ENCODE assay signal across 10 mouse cellular contexts in the genomic region with DNA sequence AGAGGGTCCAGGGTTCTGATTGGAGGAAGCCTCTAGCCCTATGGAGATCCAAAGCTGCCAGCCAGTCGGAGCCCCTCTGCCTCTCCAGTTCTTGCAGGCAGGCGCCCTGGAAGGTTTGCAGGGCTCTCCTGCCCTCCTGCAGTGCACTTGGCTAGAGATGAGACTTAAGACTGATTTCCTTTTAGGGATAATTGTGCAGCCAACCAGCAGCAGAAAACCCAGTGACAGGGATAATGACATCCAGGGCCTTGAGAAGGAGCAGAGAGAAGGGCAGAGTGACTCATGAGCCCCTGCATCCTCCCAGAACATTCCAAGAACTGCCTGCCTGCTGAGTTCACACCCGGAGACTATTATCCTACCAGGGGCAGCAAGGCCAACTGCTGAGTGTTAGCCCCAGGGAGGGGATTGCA. TPM values are rescaled to one million over a fixed set of nuclear protein-coding genes. Genes with fewer than 3 reads are reported as not detected.
DNase-seq lines count a peak whose midpoint lies in the region; TF ChIP-seq lines count a peak whose summit lies in the region.
"Had no signal": no experiment of that assay in that cellular context is flagged by ENCODE, and none has a peak within 500 bp of the region (broad histone marks: within the 10 kb centered on the region; RNA-seq: fewer than 3 reads in every experiment).

No protein-coding gene starts in this region.

- no peaks in the 10 kb centered on the region for H3K36me3 ChIP-seq in spleen, adult 2 months (ENCODE audit: control insufficient read depth, insufficient read depth, low read length)
- no peaks in the 10 kb centered on the region for H3K36me3 ChIP-seq in limb, embryonic 10.5 days

- no peaks in the 10 kb centered on the region for H3K9me3 ChIP-seq in limb, embryonic 10.5 days (replicated peaks)

- 50% methylated on average over 3 of the region's 3 CpGs for WGBS in spleen, adult 2 months
- WGBS in limb, embryonic 10.5 days, result 7% methylated on average over 3 of the region's 3 CpGs

- H3K4me1 ChIP-seq in spleen, adult 2 months (ENCODE audit: control insufficient read depth, insufficient read depth, insufficient read length), result no peaks in the 10 kb centered on the region
- peaks cover 40% of the 10 kb centered on the region for H3K4me1 ChIP-seq in limb, embryonic 10.5 days

- DNase-seq in gastrocnemius, adult 2 months, result peak; percentile 26
- no peak for DNase-seq in gastrocnemius, postnatal 14 days
- DNase-seq in spleen, adult 2 months (ENCODE audit: low read depth in 1 of 2, low spot score in 2 of 2), result no peak
- DNase-seq in spleen, adult 12 weeks (ENCODE audit: low spot score), result no peak
- no peak for DNase-seq in limb, embryonic 10.5 days (ENCODE audit: low spot score)
- DNase-seq in retina, embryonic 14.5 days (ENCODE audit: low spot score), result no peak
- DNase-seq in left cerebral cortex, postnatal 14 days (ENCODE audit: low spot score in 2 of 2), result no peak
- DNase-seq in ovary, postnatal 36 days (ENCODE audit: low spot score), result no peak

- TF ChIP-seq POLR2A in spleen, adult 2 months (IDR thresholded peaks at IDR 0.05; ENCODE audit: low read depth, low read length), result no peak

- H3K4me3 ChIP-seq in gastrocnemius, adult 2 months, result no peak overlapping the region
- no peak overlapping the region for H3K4me3 ChIP-seq in spleen, adult 2 months (ENCODE audit: extremely low read depth, insufficient read depth, insufficient read length)
- H3K4me3 ChIP-seq in limb, embryonic 10.5 days, result no peak overlapping the region

- H3K27ac ChIP-seq in gastrocnemius, adult 2 months, result peak overlapping the region; percentile 66
- peak overlapping the region; percentile 15; the same call in 1 of the 2 replicates for H3K27ac ChIP-seq in spleen, adult 2 months (ENCODE audit: insufficient read depth, low read length)
- H3K27ac ChIP-seq in limb, embryonic 10.5 days, result peak overlapping the region; percentile 62

- TF ChIP-seq CTCF in gastrocnemius, adult 2 months (IDR thresholded peaks at IDR 0.05), result no peak
- no peak for TF ChIP-seq CTCF in spleen, adult 2 months (IDR thresholded peaks at IDR 0.05; ENCODE audit: extremely low read depth, insufficient read depth, insufficient read length, insufficient replicate concordance)

- H3K27me3 ChIP-seq in spleen, adult 2 months (ENCODE audit: control insufficient read depth, insufficient read depth, low read length), result no peaks in the 10 kb centered on the region
- H3K27me3 ChIP-seq in limb, embryonic 10.5 days (ENCODE audit: low read depth, poor library complexity, severe bottlenecking), result no peaks in the 10 kb centered on the region
- H3K27me3 ChIP-seq: CH12.LX had no signal

- intact Hi-C loops in gastrocnemius, adult 2 months (cut with DNase I), result no loop called here
- intact Hi-C loops in gastrocnemius, postnatal 14 days (cut with DNase I; ENCODE audit: low total_unique reads), result no loop called here
- intact Hi-C loops in left cerebral cortex, postnatal 14 days (cut with DNase I), result no loop called here

RNA-seq across cellular contexts. Expression of gene Parva, which starts 26.5 kb away (rescaled TPM):
- 10 to 100 TPM; 10.9 to 17.0 TPM for total RNA-seq in gastrocnemius, adult 2 months (2021)
- total RNA-seq in gastrocnemius, postnatal 14 days (2021), result 10 to 100 TPM; 36.1 to 41.5 TPM
- polyA plus RNA-seq in spleen, adult 2 months (2012; rRNA removed), result 7.1 and 7.4 TPM in 2 replicates
- polyA plus RNA-seq in limb, embryonic 10.5 days (2016; fragmentation: Nextera tagmentation; extraction: Ambion mirVana), result 49.6 and 64.3 TPM in 2 replicates
- 10 to 100 TPM; 48.0 to 51.9 TPM for total RNA-seq in left cerebral cortex, postnatal 14 days (2021)
- total RNA-seq: common myeloid progenitor, adult 5-6 weeks had no signal

Comparison
In these comparisons a context has a peak if more than half of its experiments do, and no peak if none do; other contexts are left out.
1. H3K27ac ChIP-seq: peak in every context shown above with its lines; median percentile 66 in gastrocnemius, adult 2 months; 62 in limb, embryonic 10.5 days; 15 in spleen, adult 2 months.